29 mouse cellular contexts compared by ENCODE assay signal in genomic region chr9:54540801-54541200, GRCm38 (mm10). TPM values are rescaled to one million over a fixed set of nuclear protein-coding genes. Genes with fewer than 3 reads are reported as not detected.
A peak's percentile ranks its signal among the peaks of the same experiment; 100 is the strongest.
DNase-seq lines count a peak whose midpoint lies in the region; ATAC-seq and TF ChIP-seq lines count a peak whose summit lies in the region.
"Had no signal": no experiment of that assay in that cellular context is flagged by ENCODE, and none has a peak within 500 bp of the region (broad histone marks: within the 10 kb centered on the region; RNA-seq: fewer than 3 reads in every experiment).

No protein-coding gene starts in this region.

- no peak overlapping the region for H3K27ac ChIP-seq in hindbrain, postnatal 0 days
- no peak overlapping the region for H3K27ac ChIP-seq in hindbrain, embryonic 11.5 days (ENCODE audit: low read depth, low read length)
- H3K27ac ChIP-seq: embryonic facial prominence, embryonic 13.5 days; embryonic facial prominence, embryonic 15.5 days; forebrain, embryonic 10.5 days; forebrain, embryonic 12.5 days had no signal

- no peak overlapping the region for H3K4me3 ChIP-seq in hindbrain, postnatal 0 days (ENCODE audit: low read length)
- H3K4me3 ChIP-seq in hindbrain, embryonic 11.5 days (ENCODE audit: low read depth, low read length) = no peak overlapping the region
- H3K4me3 ChIP-seq: embryonic facial prominence, embryonic 13.5 days; embryonic facial prominence, embryonic 15.5 days; erythroblast, embryonic 14.5 days; forebrain, embryonic 10.5 days; forebrain, embryonic 12.5 days had no signal

- peaks cover 11% of the 10 kb centered on the region for H3K4me1 ChIP-seq in hindbrain, postnatal 0 days (ENCODE audit: insufficient read depth, low read length)
- H3K4me1 ChIP-seq in hindbrain, embryonic 11.5 days (replicated peaks; ENCODE audit: control insufficient read depth, insufficient read depth, low read length) = no peaks in the 10 kb centered on the region
- H3K4me1 ChIP-seq: embryonic facial prominence, embryonic 13.5 days; embryonic facial prominence, embryonic 15.5 days had no signal

- TF ChIP-seq CTCF in hindbrain, postnatal 0 days (IDR thresholded peaks at IDR 0.05; ENCODE audit: low read depth) = no peak
- TF ChIP-seq CTCF in brain, embryonic 14.5 days (IDR thresholded peaks at IDR 0.05; ENCODE audit: borderline replicate concordance, extremely low read depth, insufficient read depth, insufficient read length) = no peak

- no peak overlapping the region for H3K9ac ChIP-seq in hindbrain, postnatal 0 days (replicated peaks; ENCODE audit: low read length)
- no peak overlapping the region for H3K9ac ChIP-seq in hindbrain, embryonic 11.5 days (ENCODE audit: low read depth, low read length)
- H3K9ac ChIP-seq: embryonic facial prominence, embryonic 13.5 days; embryonic facial prominence, embryonic 15.5 days; forebrain, embryonic 12.5 days had no signal

- TF ChIP-seq POLR2A in brain, embryonic 14.5 days (IDR thresholded peaks at IDR 0.05; ENCODE audit: borderline replicate concordance, extremely low read depth, insufficient read depth, insufficient read length, poor library complexity, severe bottlenecking) = no peak

- WGBS in hindbrain, postnatal 0 days = 57% methylated on average over 5 of the region's 5 CpGs
- WGBS in hindbrain, embryonic 11.5 days = 82% methylated on average over 5 of the region's 5 CpGs

- 0 out of 2 replicates have a peak, but pooled peaks have one; percentile 27 for ATAC-seq in hindbrain, postnatal 0 days
- no peak for ATAC-seq in hindbrain, embryonic 11.5 days (ENCODE audit: low FRiP score)
- ATAC-seq: activated CD4-positive, CD25-positive, alpha-beta regulatory T cell, adult 4 months; CD4-positive, CD25-positive, alpha-beta regulatory T cell, adult 4 months; forebrain, embryonic 14.5 days; forebrain, embryonic 16.5 days had no signal

- H3K4me2 ChIP-seq in hindbrain, postnatal 0 days (ENCODE audit: low read depth, low read length) = no peak overlapping the region
- no peak overlapping the region for H3K4me2 ChIP-seq in hindbrain, embryonic 11.5 days (replicated peaks; ENCODE audit: low read depth, low read length)
- H3K4me2 ChIP-seq: embryonic facial prominence, embryonic 13.5 days; embryonic facial prominence, embryonic 15.5 days; forebrain, embryonic 12.5 days had no signal

- no peaks in the 10 kb centered on the region for H3K9me3 ChIP-seq in hindbrain, postnatal 0 days (ENCODE audit: low read length)
- H3K9me3 ChIP-seq in hindbrain, embryonic 11.5 days (ENCODE audit: control insufficient read depth, low read length) = no peaks in the 10 kb centered on the region
- H3K9me3 ChIP-seq: embryonic facial prominence, embryonic 13.5 days; embryonic facial prominence, embryonic 15.5 days; forebrain, embryonic 10.5 days; forebrain, embryonic 12.5 days; G1E had no signal

- peaks cover 4% of the 10 kb centered on the region; the same call in 1 of the 2 replicates for H3K36me3 ChIP-seq in hindbrain, postnatal 0 days (ENCODE audit: insufficient read depth, low read length)
- no peaks in the 10 kb centered on the region for H3K36me3 ChIP-seq in hindbrain, embryonic 11.5 days (ENCODE audit: control insufficient read depth, insufficient read depth, low read length)
- H3K36me3 ChIP-seq: embryonic facial prominence, embryonic 15.5 days; forebrain, embryonic 10.5 days; forebrain, embryonic 12.5 days; G1E had no signal

- no peaks in the 10 kb centered on the region for H3K27me3 ChIP-seq in hindbrain, postnatal 0 days (ENCODE audit: insufficient read depth, low read length)
- no peaks in the 10 kb centered on the region for H3K27me3 ChIP-seq in hindbrain, embryonic 11.5 days (ENCODE audit: control insufficient read depth, insufficient read depth, low read length)
- H3K27me3 ChIP-seq: CH12.LX; embryonic facial prominence, embryonic 13.5 days; embryonic facial prominence, embryonic 15.5 days; forebrain, embryonic 12.5 days; Patski had no signal

- DNase-seq in adrenal gland, adult 2 months = peak; percentile 20
- DNase-seq in adrenal gland, adult 8-10 months = no peak
- DNase-seq in adrenal gland, postnatal 14 days = peak; percentile 51
- DNase-seq in adrenal gland, adult (ENCODE audit: inconsistent age in 2 of 2, low spot score in 1 of 2) = no peak
- DNase-seq in hindbrain, postnatal 0 days (ENCODE audit: low spot score) = no peak
- DNase-seq in hindbrain, embryonic 11.5 days (ENCODE audit: low spot score) = no peak
- peak; percentile 9 for DNase-seq in brain, embryonic 14.5 days (ENCODE audit: low read depth)
- DNase-seq: adrenal gland, postnatal 25 days; B cell, adult 2 months; cerebellum, adult 11 months; cerebellum, adult 18-20 months; cerebellum, adult 8-10 months; cerebellum, adult 9-11 months; cerebellum, postnatal 36 days; embryo, embryonic 11 days had no signal

RNA-seq across cellular contexts. Expression of gene Sh2d7, which starts 2.0 kb away (rescaled TPM):
- not detected for total RNA-seq in adrenal gland, adult 2 months (2021)
- polyA plus RNA-seq in adrenal gland, adult 2 months (2012; rRNA removed) = not detected in 2 replicates
- not detected for total RNA-seq in adrenal gland, adult 8-10 months (2022)
- not detected in 2 replicates for total RNA-seq in adrenal gland, postnatal 14 days (2021)
- not detected in 2 replicates for total RNA-seq in hindbrain, postnatal 0 days (2014; rRNA removed)
- polyA plus RNA-seq in hindbrain, postnatal 0 days (2015; fragmentation: Nextera tagmentation; extraction: Ambion mirVana) = 0.09 TPM in 1 of 2 replicates, not detected in the other
- polyA plus RNA-seq in hindbrain, embryonic 11.5 days (2014; fragmentation: Nextera tagmentation; extraction: Ambion mirVana) = 0.08 and 0.18 TPM in 2 replicates
- 0.11 and 0.19 TPM in 2 replicates for polyA plus RNA-seq in brain, embryonic 14.5 days (2012; rRNA removed)
- total RNA-seq: adrenal gland, postnatal 25 days; common myeloid progenitor, adult 5-6 weeks had no signal
- polyA plus RNA-seq: activated CD4-positive, CD25-positive, alpha-beta regulatory T cell, adult 4 months; CD4-positive, CD25-positive, alpha-beta regulatory T cell, adult 4 months; embryonic facial prominence, embryonic 11.5 days; embryonic facial prominence, embryonic 13.5 days; erythroblast, embryonic 14.5 days; forebrain, embryonic 10.5 days; G1E had no signal

RNA-seq across cellular contexts. Expression of gene Cib2, which starts 19.2 kb away (rescaled TPM):
- total RNA-seq in adrenal gland, adult 2 months (2021) = 100 to 1,000 TPM in 1 of 2 experiments, 10 to 100 TPM in 1; 47.9 to 131 TPM
- 15.1 and 31.7 TPM in 2 replicates for polyA plus RNA-seq in adrenal gland, adult 2 months (2012; rRNA removed)
- total RNA-seq in adrenal gland, adult 8-10 months (2022) = 10 to 100 TPM; 26.1 to 39.4 (median 33.3) TPM
- 96.9 and 114 TPM in 2 replicates for total RNA-seq in adrenal gland, postnatal 14 days (2021)
- 43.4 and 53.8 TPM in 2 replicates for total RNA-seq in hindbrain, postnatal 0 days (2014; rRNA removed)
- 88.1 and 89.9 TPM in 2 replicates for polyA plus RNA-seq in hindbrain, postnatal 0 days (2015; fragmentation: Nextera tagmentation; extraction: Ambion mirVana)
- polyA plus RNA-seq in hindbrain, embryonic 11.5 days (2014; fragmentation: Nextera tagmentation; extraction: Ambion mirVana) = 19.1 and 20.8 TPM in 2 replicates
- 24.7 and 28.2 TPM in 2 replicates for polyA plus RNA-seq in brain, embryonic 14.5 days (2012; rRNA removed)
- total RNA-seq: common myeloid progenitor, adult 5-6 weeks; G1E had no signal

RNA-seq across cellular contexts. Expression of gene Dmxl2, which starts 39.4 kb away (rescaled TPM):
- 10 to 100 TPM; 15.0 to 15.9 TPM for total RNA-seq in adrenal gland, adult 2 months (2021)
- 0.81 and 1.5 TPM in 2 replicates for polyA plus RNA-seq in adrenal gland, adult 2 months (2012; rRNA removed)
- total RNA-seq in adrenal gland, adult 8-10 months (2022) = 10 to 100 TPM; 16.2 to 39.4 (median 24.3) TPM
- total RNA-seq in adrenal gland, postnatal 14 days (2021) = 13.8 and 17.0 TPM in 2 replicates
- total RNA-seq in hindbrain, postnatal 0 days (2014; rRNA removed) = 106 and 124 TPM in 2 replicates
- 42.9 and 46.2 TPM in 2 replicates for polyA plus RNA-seq in hindbrain, postnatal 0 days (2015; fragmentation: Nextera tagmentation; extraction: Ambion mirVana)
- polyA plus RNA-seq in hindbrain, embryonic 11.5 days (2014; fragmentation: Nextera tagmentation; extraction: Ambion mirVana) = 19.4 and 25.8 TPM in 2 replicates
- polyA plus RNA-seq in brain, embryonic 14.5 days (2012; rRNA removed) = 52.9 and 60.4 TPM in 2 replicates
- polyA plus RNA-seq: G1E had no signal

RNA-seq across cellular contexts. Expression of gene Idh3a, which starts 45.3 kb away (rescaled TPM):
- total RNA-seq in adrenal gland, adult 2 months (2021) = 100 to 1,000 TPM; 245 to 445 TPM
- 44.3 and 48.7 TPM in 2 replicates for polyA plus RNA-seq in adrenal gland, adult 2 months (2012; rRNA removed)
- total RNA-seq in adrenal gland, adult 8-10 months (2022) = 100 to 1,000 TPM; 109 to 216 (median 186) TPM
- total RNA-seq in adrenal gland, postnatal 14 days (2021) = 704 and 811 TPM in 2 replicates
- 87.8 and 94.2 TPM in 2 replicates for total RNA-seq in hindbrain, postnatal 0 days (2014; rRNA removed)
- polyA plus RNA-seq in hindbrain, postnatal 0 days (2015; fragmentation: Nextera tagmentation; extraction: Ambion mirVana) = 208 and 217 TPM in 2 replicates
- polyA plus RNA-seq in hindbrain, embryonic 11.5 days (2014; fragmentation: Nextera tagmentation; extraction: Ambion mirVana) = 118 and 131 TPM in 2 replicates
- polyA plus RNA-seq in brain, embryonic 14.5 days (2012; rRNA removed) = 75.5 and 82.6 TPM in 2 replicates

Comparison
In these comparisons a context has a peak if more than half of its experiments do, and no peak if none do; other contexts are left out.
1. DNase-seq: peak in adrenal gland, adult 2 months (single experiment), adrenal gland, postnatal 14 days (single experiment) and brain, embryonic 14.5 days (single experiment); none in adrenal gland, adult 8-10 months (single experiment), adrenal gland, adult (0 of 2), hindbrain, postnatal 0 days (single experiment) and hindbrain, embryonic 11.5 days (single experiment).